Mouse (Mus musculus) MEL (cell line): ENCODE data around the gene Fbxw17. TPM values are rescaled to one million over a fixed set of nuclear protein-coding genes. Genes with fewer than 3 reads are reported as not detected.

Experiments
- DNase-seq: peaks from one replicate; pipeline ENCODE4 v3.0.0; 2011; ENCODE audit warnings: low read depth, low spot score
- H3K27ac ChIP-seq: 2 replicates; pipeline ENCODE4 v1.5.1; 2012; ENCODE audit warnings: low read depth, mild to moderate bottlenecking, control low read depth, low read length, moderate library complexity; ENCODE audit not compliant: control insufficient read depth
- H3K27me3 ChIP-seq, 2 experiments: fragments of 150-350 bp in 1 of 2; sonication (generic) in 1 of 2; 2 replicates each; pipeline ENCODE4 v1.6.1; 2012; ENCODE audit warnings: low read length in 2 of 2, mild to moderate bottlenecking in 2 of 2, improper control_type of control experiment in 1 of 2, moderate library complexity in 1 of 2; ENCODE audit not compliant: insufficient read depth in 2 of 2, control insufficient read depth in 1 of 2
- H3K36me3 ChIP-seq, 2 experiments: 2 replicates each; pipeline ENCODE4 v1.6.1; 2012 to 2014; ENCODE audit warnings: low read length in 2 of 2, improper control_type of control experiment in 1 of 2, inconsistent platforms in 1 of 2, mild to moderate bottlenecking in 1 of 2; ENCODE audit not compliant: insufficient read depth in 2 of 2, control insufficient read depth in 1 of 2
- H3K4me1 ChIP-seq, 2 experiments: fragments of 150-350 bp in 1 of 2; sonication (generic) in 1 of 2; 2 replicates each; pipeline ENCODE4 v1.6.1; 2012; ENCODE audit warnings: low read length in 2 of 2, improper control_type of control experiment in 1 of 2, mild to moderate bottlenecking in 1 of 2; ENCODE audit not compliant: insufficient read depth in 2 of 2, control insufficient read depth in 1 of 2
- H3K4me3 ChIP-seq, 2 experiments: fragments of 150-350 bp in 1 of 2; sonication (generic) in 1 of 2; 2 replicates each; pipeline ENCODE4 v1.5.1; 2012; ENCODE audit warnings: low read depth in 2 of 2, low read length in 2 of 2, mild to moderate bottlenecking in 2 of 2, moderate library complexity in 2 of 2, control low read depth in 1 of 2, improper control_type of control experiment in 1 of 2; ENCODE audit not compliant: control insufficient read depth in 1 of 2, insufficient read depth in 1 of 2
- H3K79me2 ChIP-seq: 2 replicates; pipeline ENCODE4 v1.6.1; 2012; ENCODE audit warnings: mild to moderate bottlenecking, low read length, moderate library complexity; ENCODE audit not compliant: control insufficient read depth, poor library complexity, insufficient read depth
- H3K9ac ChIP-seq: 2 replicates; pipeline ENCODE4 v1.6.1; 2012; ENCODE audit warnings: low read depth, mild to moderate bottlenecking, control low read depth, low read length, moderate library complexity; ENCODE audit not compliant: control insufficient read depth, poor library complexity, severe bottlenecking
- H3K9me3 ChIP-seq: fragments of 150-350 bp; sonication (generic); replicated peaks from 2 replicates; pipeline ENCODE4 v1.6.1; 2012; ENCODE audit warnings: mild to moderate bottlenecking, low read length, improper control_type of control experiment, moderate library complexity; ENCODE audit not compliant: insufficient read depth
- E2F4 ChIP-seq: IDR thresholded peaks from 2 replicates; pipeline ENCODE4 v1.6.1; 2011; ENCODE audit warnings: low read depth, low read length, improper control_type of control experiment, borderline replicate concordance
- EP300 ChIP-seq, 2 experiments: IDR thresholded peaks; 2 replicates each; pipeline ENCODE4 v1.6.1; 2011; ENCODE audit warnings: improper control_type of control experiment in 2 of 2, low read length in 2 of 2, low read depth in 1 of 2, mild to moderate bottlenecking in 1 of 2
- ETS1 ChIP-seq: IDR thresholded peaks from 2 replicates; pipeline ENCODE4 v1.6.1; 2012; ENCODE audit warnings: low read depth, mild to moderate bottlenecking, inconsistent platforms, low read length, improper control_type of control experiment, moderate library complexity
- GATA1 ChIP-seq: IDR thresholded peaks from 2 replicates; pipeline ENCODE4 v1.6.1; 2011; ENCODE audit warnings: low read depth, low read length, improper control_type of control experiment
- KAT2A ChIP-seq: conservative IDR thresholded peaks from 2 replicates; pipeline ENCODE4 v1.6.1; 2012; ENCODE audit warnings: low read depth, low read length, improper control_type of control experiment, inconsistent platforms
- MAFK ChIP-seq: IDR thresholded peaks from 2 replicates; pipeline ENCODE4 v1.6.1; 2011; ENCODE audit warnings: low read depth, mild to moderate bottlenecking, low read length, improper control_type of control experiment, borderline replicate concordance
- MAX ChIP-seq: IDR thresholded peaks from 2 replicates; pipeline ENCODE4 v1.6.1; 2011; ENCODE audit warnings: low read length, improper control_type of control experiment
- MEF2A ChIP-seq: IDR thresholded peaks from 2 replicates; pipeline ENCODE4 v1.6.1; 2014; ENCODE audit warnings: low read depth, mild to moderate bottlenecking, inconsistent platforms, low read length, improper control_type of control experiment; ENCODE audit not compliant: poor library complexity, insufficient replicate concordance, severe bottlenecking; ENCODE audit errors: extremely low read depth
- MXI1 ChIP-seq: IDR thresholded peaks from 2 replicates; pipeline ENCODE4 v1.6.1; 2011; ENCODE audit warnings: mild to moderate bottlenecking, low read depth, low read length, improper control_type of control experiment
- MYC ChIP-seq: IDR thresholded peaks from 2 replicates; pipeline ENCODE4 v1.6.1; 2011; ENCODE audit warnings: low read depth, mild to moderate bottlenecking, low read length, improper control_type of control experiment, moderate library complexity
- NELFE ChIP-seq: IDR thresholded peaks from 2 replicates; pipeline ENCODE4 v1.6.1; 2011; ENCODE audit warnings: low read depth, low read length, improper control_type of control experiment
- POLR2A ChIP-seq, 2 experiments: IDR thresholded peaks; 2 replicates each; pipeline ENCODE4 v1.6.1; 2011 to 2012; ENCODE audit warnings: low read length in 2 of 2, mild to moderate bottlenecking in 2 of 2, control low read depth in 1 of 2, improper control_type of control experiment in 1 of 2, low read depth in 1 of 2, moderate library complexity in 1 of 2; ENCODE audit not compliant: control insufficient read depth in 1 of 2, insufficient read depth in 1 of 2, poor library complexity in 1 of 2
- POLR2AphosphoS5 ChIP-seq: IDR thresholded peaks from 2 replicates; pipeline ENCODE4 v1.6.1; 2012; ENCODE audit warnings: low read depth, borderline replicate concordance, mild to moderate bottlenecking, inconsistent platforms, low read length, moderate library complexity, mixed read lengths
- RCOR1 ChIP-seq: IDR thresholded peaks from 2 replicates; pipeline ENCODE4 v1.6.1; 2012; ENCODE audit warnings: low read depth, mild to moderate bottlenecking, inconsistent platforms, low read length, improper control_type of control experiment
- SIN3A ChIP-seq: IDR thresholded peaks from 2 replicates; pipeline ENCODE4 v1.6.1; 2012; ENCODE audit warnings: low read length, improper control_type of control experiment, inconsistent platforms
- USF2 ChIP-seq, 2 experiments: IDR thresholded peaks; 2 replicates each; pipeline ENCODE4 v1.6.1; 2011 to 2012; ENCODE audit warnings: improper control_type of control experiment in 2 of 2, low read length in 2 of 2, borderline replicate concordance in 1 of 2, inconsistent platforms in 1 of 2, low read depth in 1 of 2, mild to moderate bottlenecking in 1 of 2; ENCODE audit not compliant: insufficient read depth in 1 of 2
- polyA plus RNA-seq, 2 experiments: library from polyadenylated mRNA; stranded (reverse) in 1 of 2; unstranded in 1 of 2; fragments of >175 nt in 1 of 2; fragments of >200 nt in 1 of 2; gene quantifications; 2 replicates each; pipeline versions ENCODE4 v1.2.1 to v1.2.4; 2012; ENCODE audit warnings: low replicate concordance in 2 of 2, low read depth in 1 of 2; ENCODE audit not compliant: insufficient read length in 2 of 2, insufficient read depth in 1 of 2, missing spikeins in 1 of 2
- total RNA-seq: library from RNA; depleted of rRNA; stranded (reverse); fragments of 300-350 nt; gene quantifications from 2 replicates; pipeline ENCODE4 v1.2.3, GENCODE M21; 2012

Gene Fbxw17
- total and polyA plus RNA-seq, 3 experiments: not detected

- H3K4me1 ChIP-seq: no peaks in the 10 kb centered on the region
- no peak for TF ChIP-seq USF2 (IDR thresholded peaks at IDR 0.05; ENCODE audit: borderline replicate concordance in 1 of 2, insufficient read depth in 1 of 2, low read depth in 1 of 2, low read length in 2 of 2)
- no peak for TF ChIP-seq MYC
- TF ChIP-seq E2F4: no peak
- no peak for TF ChIP-seq KAT2A
- no peak for TF ChIP-seq MXI1
- TF ChIP-seq POLR2A (IDR thresholded peaks at IDR 0.05; ENCODE audit: control insufficient read depth in 1 of 2, insufficient read depth in 1 of 2, low read depth in 1 of 2, low read length in 2 of 2, poor library complexity in 1 of 2): no peak
- no peak for TF ChIP-seq SIN3A
- no peak for TF ChIP-seq MAX
- TF ChIP-seq NELFE: no peak
- no peak for TF ChIP-seq POLR2AphosphoS5
- TF ChIP-seq MAFK: no peak
- H3K9me3 ChIP-seq: no peaks in the 10 kb centered on the region
- no peak overlapping the region for H3K27ac ChIP-seq
- H3K9ac ChIP-seq: no peak overlapping the region
- H3K79me2 ChIP-seq: no peaks in the 10 kb centered on the region
- H3K36me3 ChIP-seq: no peaks in the 10 kb centered on the region
- no peak for DNase-seq
- H3K4me3 ChIP-seq: no peak overlapping the region
- H3K27me3 ChIP-seq: no peaks in the 10 kb centered on the region
These were observed 757 bp downstream of the Fbxw17 start for GRCm38 (mm10) chr13:50418421-50418820.

- no peak overlapping the region for H3K4me3 ChIP-seq
- H3K27ac ChIP-seq: no peak overlapping the region
- no peaks in the 10 kb centered on the region for H3K36me3 ChIP-seq
- no peak for DNase-seq
- H3K79me2 ChIP-seq: no peaks in the 10 kb centered on the region
- no peaks in the 10 kb centered on the region for H3K9me3 ChIP-seq
- no peak for TF ChIP-seq POLR2A (IDR thresholded peaks at IDR 0.05; ENCODE audit: control insufficient read depth in 1 of 2, insufficient read depth in 1 of 2, low read depth in 1 of 2, low read length in 2 of 2, poor library complexity in 1 of 2)
- no peak for TF ChIP-seq RCOR1
- no peak for TF ChIP-seq MEF2A
- no peak for TF ChIP-seq GATA1
- no peak for TF ChIP-seq EP300 (IDR thresholded peaks at IDR 0.05; ENCODE audit: low read depth in 1 of 2, low read length in 2 of 2)
- no peak for TF ChIP-seq ETS1
- no peaks in the 10 kb centered on the region for H3K27me3 ChIP-seq
- H3K9ac ChIP-seq: no peak overlapping the region
- no peaks in the 10 kb centered on the region for H3K4me1 ChIP-seq
These were observed 6.1 kb downstream of the Fbxw17 start for GRCm38 (mm10) chr13:50423625-50424209.
